Mouse (Mus musculus): Measurements from ENCODE around the gene Glrb.

DNA sequence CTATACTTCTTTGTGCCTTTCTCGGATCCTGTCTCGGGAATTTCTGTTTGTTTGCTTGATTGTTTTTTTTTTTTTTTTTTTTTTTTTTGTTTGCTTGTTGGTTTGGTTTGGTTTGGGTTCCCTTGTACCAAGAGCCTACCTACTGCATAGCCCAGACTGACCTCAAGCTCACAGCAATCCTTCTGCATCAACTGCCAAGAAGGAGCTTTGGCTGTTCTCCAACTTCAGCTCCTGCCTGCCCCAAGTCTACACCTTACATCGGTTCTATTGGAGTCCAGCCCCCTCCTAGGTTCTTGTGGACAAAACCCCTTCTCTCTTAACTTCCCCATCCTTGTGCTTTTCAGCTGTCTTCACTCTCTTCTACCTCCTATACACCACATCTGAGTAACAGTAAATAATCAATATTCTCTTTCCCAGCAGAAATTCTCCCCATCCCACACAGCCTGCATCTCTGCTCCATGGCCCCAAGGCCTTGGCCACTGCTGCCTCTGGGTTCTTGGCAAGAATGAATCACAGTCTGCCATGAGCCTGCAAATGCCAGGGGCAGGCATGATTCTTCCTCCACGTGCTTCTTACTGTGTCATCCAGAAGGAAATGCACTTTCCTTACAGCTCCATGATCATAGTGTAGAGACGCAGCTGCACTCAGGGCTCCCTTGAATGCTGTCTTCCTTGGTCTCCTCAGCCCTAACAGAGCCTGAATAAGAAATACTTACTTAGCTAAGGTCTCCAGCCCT lies 18.5 kb downstream of the Glrb start:
- TF ChIP-seq CTCF (IDR thresholded peaks at IDR 0.05 in 2 of 3, conservative IDR thresholded peaks at IDR 0.05 in 1 of 3; ENCODE audit: control insufficient read depth in 1 of 3, insufficient read depth in 1 of 3, low read depth in 2 of 3, low read length in 3 of 3, poor library complexity in 1 of 3, severe bottlenecking in 1 of 3) (no peak), ZC3H11A (IDR thresholded peaks at IDR 0.05; ENCODE audit: low read depth, low read length) (no peak), USF1 (IDR thresholded peaks at IDR 0.05; ENCODE audit: low read depth, low read length) (no peak)
